Mouse (Mus musculus) erythroblast, adult 5-6 weeks (primary cell): ENCODE measurements around the gene Gm12887. TPM values are rescaled to one million over a fixed set of nuclear protein-coding genes. Genes with fewer than 3 reads are reported as not detected.

ENCODE experiments used
- ATAC-seq: replicated peaks from 2 replicates; pipeline ENCODE4 v1.8.0; 2016; ENCODE audit warnings: moderate number of reproducible peaks, mild to moderate bottlenecking, moderate TSS enrichment, inconsistent platforms; ENCODE audit not compliant: poor library complexity, low FRiP score, severe bottlenecking
- total RNA-seq, 2 experiments: library from RNA; stranded (forward) in 1 of 2; stranded (reverse) in 1 of 2; fragments of 150-400 nt in 1 of 2; fragments of 200-764, 138-1000 nt in 1 of 2; gene quantifications; 2 replicates each; pipeline versions ENCODE4 v1.2.3 to v1.2.4; 2015 to 2017; ENCODE audit warnings: low replicate concordance in 2 of 2

Gene Gm12887
- total RNA-seq (2015; ENCODE audit: low replicate concordance) (not detected in 2 replicates), total RNA-seq (2017; ENCODE audit: low replicate concordance) (not detected in 2 replicates)

GRCm38 (mm10) chr4:121622003-121622402 lies at the start of gene Gm12887:
Gm12887 (minus strand) TSS chr4:121622103.
- no peak for ATAC-seq

- ATAC-seq: no peak
Measured at GRCm38 (mm10) chr4:121657040-121657439, 35.1 kb upstream of the Gm12887 start.

Other genes starting within 250 kb of the Gm12887 start
- gene Gm12886, start 199.0 kb downstream of the Gm12887 start, total RNA-seq (2015; ENCODE audit: low replicate concordance): not detected in 2 replicates
- gene Gm12886, start 199.0 kb downstream of the Gm12887 start, total RNA-seq (2017; ENCODE audit: low replicate concordance): not detected in 2 replicates